Mouse (Mus musculus): ENCODE data around the gene D930020B18Rik. TPM values are rescaled to one million over a fixed set of nuclear protein-coding genes. Genes with fewer than 3 reads are reported as not detected.
A peak's percentile ranks its signal among the peaks of the same experiment; 100 is the strongest.

Gene D930020B18Rik
- polyA plus RNA-seq, 1 experiment = 0.22 TPM

DNA sequence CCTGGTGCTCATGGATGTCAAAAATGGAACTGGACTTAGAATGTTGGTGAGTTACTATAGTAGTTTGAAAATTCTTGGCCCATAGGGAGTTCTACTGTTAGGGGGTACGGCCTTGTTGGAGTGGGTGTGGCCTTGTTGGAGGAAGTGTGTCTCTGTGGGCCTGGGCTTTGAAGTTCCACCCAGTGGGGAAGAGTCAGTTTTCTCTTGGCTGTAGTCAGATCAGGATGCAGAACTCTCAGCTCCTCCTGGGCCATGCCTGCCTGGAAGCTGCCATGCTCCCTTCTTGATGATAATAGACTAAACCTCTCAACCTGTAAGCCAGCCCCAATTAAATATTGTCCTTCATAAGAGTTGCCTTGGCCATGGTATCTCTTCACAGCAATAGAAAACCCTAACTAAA is 7.2 kb upstream of the D930020B18Rik start:
- H3K27me3 ChIP-seq (ENCODE audit: control insufficient read depth, insufficient read depth, low read length) = no peaks in the 10 kb centered on the region
- WGBS = 9% methylated on average over 1 of the region's 1 CpGs

GRCm38 (mm10) chr10:121636276-121636675 is 5.1 kb upstream of the D930020B18Rik start:
- H3K27me3 ChIP-seq (ENCODE audit: control insufficient read depth, insufficient read depth, low read length) = 0 out of 2 replicates have a peak, but pooled peaks cover 2% of the 10 kb centered on the region
- no peaks in the 10 kb centered on the region for H3K36me3 ChIP-seq (ENCODE audit: control insufficient read depth, insufficient read depth, low read length)
- no peak overlapping the region for H3K4me3 ChIP-seq (ENCODE audit: control insufficient read depth, insufficient read depth, low read length)
- H3K4me1 ChIP-seq (replicated peaks; ENCODE audit: control insufficient read depth, insufficient read depth, low read length) = no peaks in the 10 kb centered on the region
- H3K27ac ChIP-seq (ENCODE audit: control insufficient read depth, insufficient read depth, low read length) = no peak overlapping the region
- DNase-seq = no peak
- WGBS = 96% methylated on average over 6 of the region's 6 CpGs
- no peak for TF ChIP-seq CTCF (IDR thresholded peaks at IDR 0.05; ENCODE audit: borderline replicate concordance, control insufficient read depth, extremely low read depth, insufficient read depth, low read length, poor library complexity)

More for the DNA sequence above, 7.2 kb upstream of the D930020B18Rik start:
- TF ChIP-seq POLR2A (IDR thresholded peaks at IDR 0.05; ENCODE audit: control insufficient read depth, extremely low read depth, insufficient read depth, low read length, poor library complexity) (no peak), CTCF (IDR thresholded peaks at IDR 0.05; ENCODE audit: borderline replicate concordance, control insufficient read depth, extremely low read depth, insufficient read depth, low read length, poor library complexity) (no peak)
- Histone ChIP-seq H3K4me1 (replicated peaks; ENCODE audit: control insufficient read depth, insufficient read depth, low read length) (no peaks in the 10 kb centered on the region), H3K27ac (ENCODE audit: control insufficient read depth, insufficient read depth, low read length) (no peak overlapping the region), H3K36me3 (ENCODE audit: control insufficient read depth, insufficient read depth, low read length) (no peaks in the 10 kb centered on the region), H3K4me3 (ENCODE audit: control insufficient read depth, insufficient read depth, low read length) (no peak overlapping the region)
- no peak for DNase-seq

DNA sequence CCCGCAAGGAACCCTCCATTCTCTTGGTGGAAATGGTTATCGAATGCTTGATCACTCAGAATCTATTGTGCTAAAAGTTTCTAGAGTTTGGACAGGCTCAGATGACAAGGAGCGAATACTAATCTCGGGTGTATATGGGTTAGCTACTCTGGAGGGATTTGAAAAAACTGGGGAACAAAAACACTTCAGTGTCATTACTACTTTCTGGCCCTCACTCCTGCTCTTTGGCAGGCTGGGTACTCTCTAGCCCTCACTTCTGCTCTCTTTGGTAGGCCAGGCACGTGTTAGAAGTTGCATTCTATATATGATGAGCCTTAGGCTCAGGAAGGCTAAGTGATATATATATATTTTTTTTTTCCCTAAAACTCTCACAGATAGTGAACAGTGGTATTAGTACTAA is 1.8 kb upstream of the D930020B18Rik start:
- no peak for TF ChIP-seq POLR2A (IDR thresholded peaks at IDR 0.05; ENCODE audit: control insufficient read depth, extremely low read depth, insufficient read depth, low read length, poor library complexity)
- TF ChIP-seq CTCF (IDR thresholded peaks at IDR 0.05; ENCODE audit: borderline replicate concordance, control insufficient read depth, extremely low read depth, insufficient read depth, low read length, poor library complexity) = no peak
- 95% methylated on average over 5 of the region's 5 CpGs for WGBS
- H3K27me3 ChIP-seq (ENCODE audit: control insufficient read depth, insufficient read depth, low read length) = peaks cover 8% of the 10 kb centered on the region; the same call in 1 of the 2 replicates

DNA sequence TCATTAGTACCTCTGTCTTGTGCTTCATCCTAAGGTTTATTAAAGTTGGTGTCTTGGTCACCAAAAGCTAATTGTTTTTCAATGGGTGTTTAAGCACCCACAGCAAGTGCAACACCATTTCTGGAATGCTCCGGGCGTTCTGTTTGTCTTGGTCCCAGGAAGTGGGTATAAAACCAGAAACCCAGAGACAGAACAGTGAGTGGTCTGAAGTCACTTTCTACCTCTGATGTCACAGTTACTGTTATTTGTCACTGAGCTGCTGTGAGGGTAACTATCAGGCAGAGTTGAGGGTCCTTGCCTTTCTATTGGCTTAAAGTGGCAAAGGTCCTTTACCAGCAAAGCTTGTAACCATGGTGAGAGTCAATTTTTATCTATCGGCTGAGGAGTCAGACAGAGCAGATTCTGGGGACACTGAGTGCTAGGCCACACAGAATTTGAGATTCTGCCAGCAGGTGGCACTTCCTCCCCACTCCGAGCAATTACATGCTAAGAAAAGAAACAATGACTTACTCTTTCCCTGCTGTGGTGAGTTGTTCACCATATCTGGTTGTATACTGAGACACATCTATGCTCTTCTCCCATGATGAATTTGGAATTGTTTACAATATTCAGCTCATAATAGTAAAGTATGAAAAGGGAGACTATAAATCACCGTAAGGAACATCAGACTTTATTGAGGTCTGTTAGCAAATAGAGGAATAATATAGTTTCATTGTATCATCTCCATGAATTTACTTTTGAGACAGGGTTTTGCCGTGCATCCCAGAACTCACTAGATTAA is 1.0 kb upstream of the D930020B18Rik start:
- Histone ChIP-seq H3K36me3 (ENCODE audit: control insufficient read depth, insufficient read depth, low read length) (no peaks in the 10 kb centered on the region), H3K27me3 (ENCODE audit: control insufficient read depth, insufficient read depth, low read length) (peaks cover 8% of the 10 kb centered on the region; the same call in 1 of the 2 replicates), H3K4me1 (replicated peaks; ENCODE audit: control insufficient read depth, insufficient read depth, low read length) (peaks cover 7% of the 10 kb centered on the region; the same call in 1 of the 2 replicates), H3K27ac (ENCODE audit: control insufficient read depth, insufficient read depth, low read length) (no peak overlapping the region), H3K4me3 (ENCODE audit: control insufficient read depth, insufficient read depth, low read length) (no peak overlapping the region)
- TF ChIP-seq POLR2A (IDR thresholded peaks at IDR 0.05; ENCODE audit: control insufficient read depth, extremely low read depth, insufficient read depth, low read length, poor library complexity) (no peak), CTCF (IDR thresholded peaks at IDR 0.05; ENCODE audit: borderline replicate concordance, control insufficient read depth, extremely low read depth, insufficient read depth, low read length, poor library complexity) (no peak)
- DNase-seq = peak; percentile 27
- 44% methylated on average over 6 of the region's 6 CpGs for WGBS

More for the DNA sequence above, 1.8 kb upstream of the D930020B18Rik start:
- DNase-seq = no peak
- Histone ChIP-seq H3K27ac (ENCODE audit: control insufficient read depth, insufficient read depth, low read length) (no peak overlapping the region), H3K4me3 (ENCODE audit: control insufficient read depth, insufficient read depth, low read length) (no peak overlapping the region), H3K4me1 (replicated peaks; ENCODE audit: control insufficient read depth, insufficient read depth, low read length) (peaks cover 7% of the 10 kb centered on the region; the same call in 1 of the 2 replicates), H3K36me3 (ENCODE audit: control insufficient read depth, insufficient read depth, low read length) (no peaks in the 10 kb centered on the region)

- 23% methylated on average over 10 of the region's 10 CpGs for WGBS
- H3K27me3 ChIP-seq (ENCODE audit: control insufficient read depth, insufficient read depth, low read length) = peaks cover 8% of the 10 kb centered on the region; the same call in 1 of the 2 replicates
These were observed 480 bp upstream of the D930020B18Rik start for GRCm38 (mm10) chr10:121640944-121641271.

DNA sequence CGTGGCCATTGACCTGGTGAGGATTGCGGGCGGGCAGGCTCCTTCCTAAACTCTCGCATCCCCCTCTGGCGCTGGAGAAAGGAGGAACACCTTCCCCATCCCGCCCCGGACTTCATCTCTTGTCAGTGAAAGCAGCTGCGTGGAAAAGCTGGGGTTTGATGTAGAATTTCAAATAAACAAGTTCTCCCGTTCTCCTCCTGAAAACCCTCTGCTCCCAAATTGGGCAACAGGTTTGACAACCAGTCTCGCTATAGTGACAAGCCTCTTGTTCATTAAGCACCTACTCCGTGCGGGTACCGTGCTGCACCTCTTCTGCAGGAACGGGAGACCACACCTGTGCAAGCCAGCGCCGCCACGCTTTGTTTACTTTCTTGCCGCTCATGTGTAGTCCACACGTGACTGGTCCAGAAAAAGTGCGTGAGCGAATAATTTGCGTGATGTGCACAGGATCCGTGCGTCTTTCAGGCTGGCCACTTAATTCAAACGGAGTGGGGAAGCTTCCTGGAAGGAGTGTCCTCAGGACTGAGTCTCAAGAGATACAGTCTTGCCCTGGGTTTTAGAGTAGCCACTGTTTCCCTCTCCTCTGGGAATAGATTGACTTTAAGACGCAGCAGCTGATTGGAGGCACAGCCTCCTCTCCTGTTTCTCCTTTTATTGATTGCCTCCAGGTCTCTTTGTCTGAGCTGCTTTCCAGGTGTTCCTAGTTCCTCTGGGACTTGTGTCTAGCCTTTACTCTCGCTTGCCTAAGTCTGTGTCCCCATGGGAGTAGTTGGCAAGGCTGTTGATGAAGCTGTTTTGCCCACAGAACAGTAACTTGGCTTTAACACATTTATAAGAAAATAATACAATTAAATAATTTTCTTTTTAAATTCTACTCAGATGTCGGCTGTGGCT is 913 bp downstream of the D930020B18Rik start:
- no peak for TF ChIP-seq CTCF (IDR thresholded peaks at IDR 0.05; ENCODE audit: borderline replicate concordance, control insufficient read depth, extremely low read depth, insufficient read depth, low read length, poor library complexity)
- no peak for TF ChIP-seq POLR2A (IDR thresholded peaks at IDR 0.05; ENCODE audit: control insufficient read depth, extremely low read depth, insufficient read depth, low read length, poor library complexity)
- Histone ChIP-seq H3K27me3 (ENCODE audit: control insufficient read depth, insufficient read depth, low read length) (peaks cover 8% of the 10 kb centered on the region; the same call in 1 of the 2 replicates), H3K36me3 (ENCODE audit: control insufficient read depth, insufficient read depth, low read length) (no peaks in the 10 kb centered on the region), H3K4me3 (ENCODE audit: control insufficient read depth, insufficient read depth, low read length) (peak overlapping the region; percentile 24), H3K27ac (ENCODE audit: control insufficient read depth, insufficient read depth, low read length) (no peak overlapping the region), H3K4me1 (replicated peaks; ENCODE audit: control insufficient read depth, insufficient read depth, low read length) (peaks cover 7% of the 10 kb centered on the region; the same call in 1 of the 2 replicates)
- WGBS = 19% methylated on average over 28 of the region's 28 CpGs
- no peak for DNase-seq

More at GRCm38 (mm10) chr10:121640944-121641271, 480 bp upstream of the D930020B18Rik start:
- H3K4me1 ChIP-seq (replicated peaks; ENCODE audit: control insufficient read depth, insufficient read depth, low read length) = peaks cover 7% of the 10 kb centered on the region; the same call in 1 of the 2 replicates
- no peaks in the 10 kb centered on the region for H3K36me3 ChIP-seq (ENCODE audit: control insufficient read depth, insufficient read depth, low read length)
- no peak for DNase-seq
- no peak overlapping the region for H3K27ac ChIP-seq (ENCODE audit: control insufficient read depth, insufficient read depth, low read length)
- TF ChIP-seq CTCF (IDR thresholded peaks at IDR 0.05; ENCODE audit: borderline replicate concordance, control insufficient read depth, extremely low read depth, insufficient read depth, low read length, poor library complexity) (no peak), POLR2A (IDR thresholded peaks at IDR 0.05; ENCODE audit: control insufficient read depth, extremely low read depth, insufficient read depth, low read length, poor library complexity) (no peak)
- H3K4me3 ChIP-seq (ENCODE audit: control insufficient read depth, insufficient read depth, low read length) = no peak overlapping the region

All from thymus, adult 2 months (tissue).